Mouse (Mus musculus): Measurements from ENCODE around the gene Lingo1. TPM values are rescaled to one million over a fixed set of nuclear protein-coding genes. Genes with fewer than 3 reads are reported as not detected.

Gene Lingo1
- polyA plus RNA-seq, 1 experiment from 2014 or later = 0.36 TPM

DNA sequence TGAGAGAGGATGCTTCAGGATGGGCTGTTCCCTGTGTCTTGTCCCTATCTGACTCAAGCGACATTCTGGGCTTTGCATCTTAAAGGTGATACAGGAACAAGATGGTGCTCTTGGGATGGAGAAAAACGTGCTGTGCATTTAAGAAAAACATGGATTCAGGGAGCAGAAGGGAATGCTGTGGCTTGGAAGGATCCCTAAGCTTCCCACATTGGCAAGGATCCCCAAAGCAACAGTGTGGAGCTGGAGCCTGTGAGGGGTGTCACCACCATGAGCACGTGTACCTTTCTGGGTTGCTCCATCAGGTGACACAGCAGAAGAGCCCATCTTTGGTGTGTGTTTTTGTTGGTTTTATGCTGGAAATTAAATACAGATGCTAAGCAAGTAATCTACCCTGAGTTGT lies 77.3 kb downstream of the Lingo1 start:
- no peak for ATAC-seq (ENCODE audit: low read depth)
- no peak overlapping the region for H3K9ac ChIP-seq

DNA sequence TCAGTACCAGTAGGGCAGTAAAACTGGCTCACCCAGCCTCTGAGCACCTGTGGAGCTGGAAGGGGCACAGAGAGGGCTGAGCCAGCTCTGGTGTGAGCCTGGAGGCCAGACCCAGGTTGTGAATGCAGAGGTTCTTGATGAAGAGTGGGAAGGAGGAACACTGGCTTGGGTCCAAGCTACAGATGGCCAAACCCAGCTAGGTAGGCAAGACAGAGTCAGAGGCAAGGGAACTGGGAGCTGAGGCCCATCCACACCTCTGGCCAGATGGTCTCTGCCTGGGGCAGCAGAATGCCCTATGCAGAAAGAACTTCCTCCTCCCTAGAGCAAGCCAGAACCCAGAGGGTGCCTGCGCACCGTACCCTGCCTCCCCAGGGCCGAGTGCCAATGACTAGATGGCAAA lies 79.7 kb downstream of the Lingo1 start:
- Histone ChIP-seq H3K27me3 (no peaks in the 10 kb centered on the region), H3K27ac (no peak overlapping the region), H3K36me3 (no peaks in the 10 kb centered on the region), H3K4me1 (replicated peaks) (no peaks in the 10 kb centered on the region), H3K4me3 (replicated peaks) (no peak overlapping the region), H3K4me2 (no peak overlapping the region), H3K9ac (no peak overlapping the region), H3K9me3 (replicated peaks) (no peaks in the 10 kb centered on the region)
- ATAC-seq (ENCODE audit: low read depth) = no peak
- WGBS (ENCODE audit: insufficient replicate concordance) = 83% methylated on average over 3 of the region's 3 CpGs
- no peak for DNase-seq

More for the DNA sequence above, 77.3 kb downstream of the Lingo1 start:
- H3K36me3 ChIP-seq = no peaks in the 10 kb centered on the region
- no peak overlapping the region for H3K4me3 ChIP-seq (replicated peaks)
- DNase-seq = no peak
- 47% methylated on average over 3 of the region's 3 CpGs for WGBS (ENCODE audit: insufficient replicate concordance)
- no peaks in the 10 kb centered on the region for H3K27me3 ChIP-seq
- H3K9me3 ChIP-seq (replicated peaks) = no peaks in the 10 kb centered on the region
- H3K27ac ChIP-seq = no peak overlapping the region
- no peaks in the 10 kb centered on the region for H3K4me1 ChIP-seq (replicated peaks)
- no peak overlapping the region for H3K4me2 ChIP-seq

DNA sequence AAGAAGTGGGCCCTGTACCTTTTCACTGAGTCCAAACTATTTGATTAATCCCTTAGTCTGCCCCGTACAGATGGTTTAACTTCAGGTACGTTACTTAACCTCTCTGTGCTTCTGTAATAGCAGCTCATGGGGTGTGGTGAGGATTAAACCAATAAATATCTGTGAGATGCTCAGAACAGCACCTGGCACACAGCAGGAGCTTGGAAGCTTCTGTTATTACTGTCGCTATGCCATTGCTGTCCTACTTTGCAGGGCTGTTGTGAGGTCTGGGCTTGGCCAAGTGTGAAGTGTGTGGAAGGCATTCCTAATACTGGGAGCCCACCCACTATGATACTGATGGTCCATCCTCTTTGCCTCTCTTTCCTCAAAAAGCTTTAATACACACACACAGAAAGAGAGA lies 80.2 kb downstream of the Lingo1 start:
- 60% methylated on average over 3 of the region's 3 CpGs for WGBS (ENCODE audit: insufficient replicate concordance)

DNA sequence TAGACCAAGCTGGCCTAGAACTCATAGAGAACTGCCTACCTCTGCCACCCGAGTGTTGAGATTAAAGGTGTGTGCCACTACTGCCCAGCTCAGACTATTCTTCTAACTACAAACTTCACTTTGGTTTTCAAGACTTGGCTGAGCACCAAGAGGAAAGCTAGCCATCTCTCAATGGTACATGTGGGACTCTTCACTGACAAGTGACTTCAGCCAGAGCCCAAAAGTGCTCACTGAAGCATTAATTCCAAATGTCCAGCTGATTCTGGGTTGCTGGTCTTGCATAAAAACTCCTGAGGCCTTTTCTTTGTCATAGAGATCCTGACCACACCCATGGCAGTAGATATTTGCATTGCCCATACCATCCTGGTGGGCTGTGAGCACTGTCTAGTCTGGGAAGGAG lies 81.9 kb downstream of the Lingo1 start:
- Histone ChIP-seq H3K27ac (no peak overlapping the region), H3K4me2 (no peak overlapping the region), H3K9me3 (replicated peaks) (no peaks in the 10 kb centered on the region), H3K9ac (no peak overlapping the region), H3K36me3 (no peaks in the 10 kb centered on the region), H3K4me3 (replicated peaks) (no peak overlapping the region), H3K4me1 (replicated peaks) (no peaks in the 10 kb centered on the region), H3K27me3 (no peaks in the 10 kb centered on the region)
- 28% methylated on average over 1 of the region's 1 CpGs for WGBS (ENCODE audit: insufficient replicate concordance)
- ATAC-seq (ENCODE audit: low read depth) = no peak
- no peak for DNase-seq

More for the DNA sequence above, 80.2 kb downstream of the Lingo1 start:
- ATAC-seq (ENCODE audit: low read depth) (no peak), DNase-seq (no peak)
- no peak overlapping the region for H3K27ac ChIP-seq
- no peak overlapping the region for H3K4me2 ChIP-seq
- no peaks in the 10 kb centered on the region for H3K27me3 ChIP-seq
- no peaks in the 10 kb centered on the region for H3K4me1 ChIP-seq (replicated peaks)
- no peaks in the 10 kb centered on the region for H3K36me3 ChIP-seq
- no peaks in the 10 kb centered on the region for H3K9me3 ChIP-seq (replicated peaks)
- H3K9ac ChIP-seq = no peak overlapping the region
- H3K4me3 ChIP-seq (replicated peaks) = no peak overlapping the region

DNA sequence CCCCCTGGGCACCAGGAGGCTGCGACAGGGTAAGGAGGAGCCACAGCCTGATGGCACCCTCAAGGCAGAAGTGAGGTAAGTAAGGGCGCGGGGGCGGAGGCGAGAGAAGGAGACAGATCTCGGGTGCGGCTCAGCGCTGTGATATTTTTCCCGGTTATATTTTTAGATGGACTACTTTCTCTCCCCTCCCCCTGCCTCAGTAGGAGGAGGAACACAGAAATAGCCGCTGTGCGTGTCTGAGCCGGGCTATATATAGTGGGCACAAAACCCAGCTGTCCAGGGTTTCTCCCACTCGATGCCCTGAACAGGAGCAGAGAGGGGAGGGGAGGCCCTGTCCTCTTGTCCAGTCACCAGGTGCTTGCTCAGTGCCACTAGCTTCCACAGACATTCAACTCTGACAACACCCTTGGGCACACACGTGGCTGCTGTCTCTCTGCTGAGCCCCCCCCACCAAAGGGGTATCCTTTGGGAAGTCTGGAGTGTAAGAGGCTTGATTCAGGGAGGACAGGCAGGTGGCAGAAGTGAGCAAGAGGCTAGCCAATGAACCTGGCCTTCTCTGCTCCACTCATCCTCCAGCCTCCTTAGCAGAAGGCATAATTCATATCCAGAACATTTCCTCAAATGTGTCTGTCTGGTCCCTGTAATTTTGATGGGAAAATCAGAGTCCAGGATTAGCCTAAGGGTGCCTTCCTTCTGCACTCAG lies 83.5 kb downstream of the Lingo1 start:
- no peak overlapping the region for H3K27ac ChIP-seq

DNA sequence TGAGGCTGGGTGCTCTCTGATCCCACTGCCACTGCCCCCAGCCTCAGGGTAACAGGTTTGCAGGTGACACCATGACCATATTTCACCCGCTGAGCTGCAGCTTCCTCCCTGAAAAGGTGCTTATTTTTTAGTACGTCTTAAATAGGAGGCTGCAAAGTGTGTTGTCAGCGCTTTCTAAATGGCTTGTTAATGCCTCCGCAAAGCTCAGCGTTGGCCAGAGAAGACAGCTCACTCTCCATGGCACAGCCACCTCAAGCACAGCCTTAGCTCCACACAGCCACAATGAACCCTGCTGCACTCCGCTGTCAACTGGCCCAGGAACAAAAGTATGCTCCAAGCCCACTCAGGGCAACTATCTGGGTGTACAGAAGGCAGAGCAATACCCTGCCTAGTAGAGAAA lies 85.3 kb downstream of the Lingo1 start:
- no peaks in the 10 kb centered on the region for H3K27me3 ChIP-seq
- no peaks in the 10 kb centered on the region for H3K9me3 ChIP-seq (replicated peaks)
- DNase-seq (no peak), ATAC-seq (ENCODE audit: low read depth) (no peak)
- no peak overlapping the region for H3K9ac ChIP-seq
- H3K4me1 ChIP-seq (replicated peaks) = no peaks in the 10 kb centered on the region
- 67% methylated on average over 6 of the region's 6 CpGs for WGBS (ENCODE audit: insufficient replicate concordance)
- no peak overlapping the region for H3K4me3 ChIP-seq (replicated peaks)
- H3K27ac ChIP-seq = no peak overlapping the region
- H3K36me3 ChIP-seq = no peaks in the 10 kb centered on the region
- no peak overlapping the region for H3K4me2 ChIP-seq

More for the DNA sequence above, 83.5 kb downstream of the Lingo1 start:
- Histone ChIP-seq H3K9ac (no peak overlapping the region), H3K4me3 (replicated peaks) (no peak overlapping the region), H3K4me2 (no peak overlapping the region), H3K4me1 (replicated peaks) (no peaks in the 10 kb centered on the region), H3K27me3 (no peaks in the 10 kb centered on the region), H3K9me3 (replicated peaks) (no peaks in the 10 kb centered on the region), H3K36me3 (no peaks in the 10 kb centered on the region)
- DNase-seq (no peak), ATAC-seq (ENCODE audit: low read depth) (no peak)
- 60% methylated on average over 10 of the region's 14 CpGs for WGBS (ENCODE audit: insufficient replicate concordance)

DNA sequence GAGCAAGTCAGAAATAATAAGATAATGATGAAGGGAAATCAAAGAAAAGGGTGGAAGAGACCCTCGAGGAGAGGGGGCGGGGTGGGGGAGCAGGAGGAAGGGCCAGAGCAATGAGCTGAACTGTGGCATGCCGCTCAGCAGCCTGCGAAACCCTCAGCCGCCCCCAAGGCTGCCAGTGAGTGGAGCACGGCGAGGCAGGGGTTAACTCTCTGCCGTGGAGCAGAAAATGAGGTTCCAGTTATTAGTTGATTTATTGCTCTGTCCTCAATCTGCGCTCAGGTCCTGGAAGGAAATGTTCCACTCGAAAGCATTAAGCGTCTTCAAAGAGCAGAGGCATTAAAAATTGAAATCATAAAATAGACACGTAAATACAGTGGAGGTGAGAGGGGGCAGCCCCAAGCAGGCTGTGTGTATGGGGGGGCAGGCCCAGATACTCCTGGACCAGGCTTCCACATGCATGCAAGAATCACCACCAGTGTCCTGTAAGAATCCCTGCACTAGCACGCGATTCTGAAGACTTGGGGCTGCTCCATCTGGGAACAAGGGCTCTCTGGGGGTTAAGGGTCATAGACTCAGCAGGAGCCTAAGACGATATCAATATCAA lies 89.7 kb downstream of the Lingo1 start:
- H3K4me1 ChIP-seq (replicated peaks) = no peaks in the 10 kb centered on the region
- no peaks in the 10 kb centered on the region for H3K36me3 ChIP-seq
- WGBS (ENCODE audit: insufficient replicate concordance) = 53% methylated on average over 15 of the region's 15 CpGs
- ATAC-seq (ENCODE audit: low read depth) (no peak), DNase-seq (no peak)
- H3K4me3 ChIP-seq (replicated peaks) = no peak overlapping the region
- H3K9me3 ChIP-seq (replicated peaks) = no peaks in the 10 kb centered on the region
- no peak overlapping the region for H3K9ac ChIP-seq
- no peak overlapping the region for H3K27ac ChIP-seq
- no peaks in the 10 kb centered on the region for H3K27me3 ChIP-seq
- no peak overlapping the region for H3K4me2 ChIP-seq

DNA sequence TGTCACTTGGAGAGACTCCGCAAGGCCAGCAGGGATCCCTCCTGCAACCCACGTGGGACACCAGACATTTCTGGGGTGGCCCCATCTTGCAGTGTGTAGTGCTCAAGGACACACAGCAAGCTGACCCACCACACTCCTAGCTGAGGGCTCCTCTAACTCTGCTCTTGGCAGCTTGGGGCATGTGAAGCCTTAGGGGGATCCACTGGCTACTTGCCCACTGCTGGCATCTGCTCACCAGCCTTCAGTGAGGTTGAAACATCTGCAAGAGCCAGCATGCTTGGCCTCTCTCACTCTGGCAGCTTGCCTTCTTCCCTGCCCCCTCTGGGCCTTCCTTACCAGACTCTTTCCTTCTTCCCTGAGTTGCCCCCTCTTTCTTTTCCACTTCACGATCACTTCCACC lies 94.9 kb downstream of the Lingo1 start:
- 60% methylated on average over 3 of the region's 3 CpGs for WGBS (ENCODE audit: insufficient replicate concordance)
- DNase-seq = no peak

DNA sequence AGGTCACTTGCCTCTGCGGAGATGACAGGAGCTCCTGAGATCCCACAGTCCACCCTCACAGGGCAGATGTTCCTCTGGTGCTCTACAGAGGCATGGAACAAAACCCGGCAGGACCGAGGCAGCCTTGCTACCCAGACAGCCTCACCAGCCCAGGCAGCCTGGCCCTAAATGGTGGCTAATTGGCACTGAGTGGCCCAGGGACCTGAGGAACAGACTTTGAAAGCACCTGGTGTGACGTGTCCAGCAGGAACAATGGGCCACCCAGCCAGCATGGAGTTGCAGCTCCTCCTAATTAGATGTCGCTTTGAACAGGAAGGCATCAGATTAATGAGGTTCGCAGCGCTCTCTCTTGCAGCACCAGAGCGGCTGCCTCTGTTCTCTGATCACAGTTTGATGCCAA lies 95.4 kb downstream of the Lingo1 start:
- ATAC-seq (ENCODE audit: low read depth) (no peak), DNase-seq (no peak)
- no peak overlapping the region for H3K4me2 ChIP-seq
- H3K4me1 ChIP-seq (replicated peaks) = no peaks in the 10 kb centered on the region
- H3K36me3 ChIP-seq = no peaks in the 10 kb centered on the region
- no peaks in the 10 kb centered on the region for H3K9me3 ChIP-seq (replicated peaks)
- 68% methylated on average over 8 of the region's 8 CpGs for WGBS (ENCODE audit: insufficient replicate concordance)
- H3K27ac ChIP-seq = no peak overlapping the region
- H3K27me3 ChIP-seq = no peaks in the 10 kb centered on the region
- H3K4me3 ChIP-seq (replicated peaks) = no peak overlapping the region
- H3K9ac ChIP-seq = no peak overlapping the region

More for the DNA sequence above, 94.9 kb downstream of the Lingo1 start:
- H3K36me3 ChIP-seq = no peaks in the 10 kb centered on the region
- H3K4me1 ChIP-seq (replicated peaks) = no peaks in the 10 kb centered on the region
- no peaks in the 10 kb centered on the region for H3K9me3 ChIP-seq (replicated peaks)
- no peak overlapping the region for H3K4me2 ChIP-seq
- no peak overlapping the region for H3K4me3 ChIP-seq (replicated peaks)
- no peak for ATAC-seq (ENCODE audit: low read depth)
- H3K27ac ChIP-seq = no peak overlapping the region
- H3K27me3 ChIP-seq = no peaks in the 10 kb centered on the region
- no peak overlapping the region for H3K9ac ChIP-seq

DNA sequence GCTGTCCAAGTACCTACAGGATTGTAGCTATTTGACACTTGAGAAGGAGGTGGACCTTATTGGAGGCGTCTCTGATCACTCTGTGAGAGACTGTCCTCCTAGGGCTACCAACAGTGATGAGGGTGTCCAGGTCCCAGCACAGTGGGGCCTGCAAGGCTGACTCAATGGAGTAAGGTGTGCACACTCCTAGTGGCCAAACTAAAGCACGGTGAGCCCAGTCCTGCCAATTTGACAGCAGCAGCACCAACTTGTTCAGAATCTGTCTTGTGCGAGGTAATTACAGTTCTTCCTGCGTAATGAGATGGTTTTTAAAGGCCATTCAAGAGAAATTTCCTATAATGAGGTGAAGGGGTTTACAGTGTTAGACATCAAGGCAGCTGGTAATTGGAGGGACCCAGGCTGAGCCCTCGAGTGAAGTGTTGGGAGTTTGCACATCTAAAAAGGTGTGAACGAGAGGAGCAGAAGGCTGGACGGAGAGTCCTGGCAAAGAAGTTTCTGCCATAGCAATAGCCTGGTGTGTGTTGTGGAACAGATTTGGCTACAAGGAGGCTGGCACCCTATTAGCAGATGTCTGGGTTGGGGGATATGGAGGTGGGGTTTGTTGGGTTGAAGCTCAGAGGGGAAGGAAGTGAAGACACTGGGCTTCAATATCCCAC lies 97.4 kb downstream of the Lingo1 start:
- WGBS (ENCODE audit: insufficient replicate concordance) = 54% methylated on average over 7 of the region's 7 CpGs
- DNase-seq = no peak
- Histone ChIP-seq H3K27ac (no peak overlapping the region), H3K36me3 (no peaks in the 10 kb centered on the region), H3K9me3 (replicated peaks) (no peaks in the 10 kb centered on the region), H3K9ac (no peak overlapping the region), H3K4me3 (replicated peaks) (no peak overlapping the region), H3K4me1 (replicated peaks) (no peaks in the 10 kb centered on the region), H3K27me3 (no peaks in the 10 kb centered on the region), H3K4me2 (no peak overlapping the region)
- ATAC-seq (ENCODE audit: low read depth) = no peak

DNA sequence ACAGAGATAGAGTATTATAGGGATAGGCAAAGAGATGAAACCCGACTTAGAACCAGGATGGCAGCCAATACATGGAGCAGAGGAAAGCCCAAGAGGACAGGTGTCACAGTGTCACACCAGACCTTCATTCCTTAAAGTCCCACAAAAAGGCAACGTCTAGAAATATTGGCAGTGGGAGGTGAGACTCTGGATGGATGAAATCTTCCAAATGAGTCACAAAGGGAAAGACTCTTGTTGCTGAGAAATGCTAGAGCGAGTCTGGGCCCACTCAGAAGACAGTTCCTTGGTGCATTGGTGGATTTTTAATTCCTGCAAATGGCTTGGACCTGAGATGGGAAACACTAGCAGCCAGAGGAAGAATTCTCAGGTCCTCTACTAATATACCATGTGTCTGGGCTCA lies 102.2 kb downstream of the Lingo1 start:
- no peak overlapping the region for H3K9ac ChIP-seq
- no peak for ATAC-seq (ENCODE audit: low read depth)
- no peaks in the 10 kb centered on the region for H3K4me1 ChIP-seq (replicated peaks)
- no peak overlapping the region for H3K4me2 ChIP-seq
- WGBS (ENCODE audit: insufficient replicate concordance) = 52% methylated on average over 3 of the region's 3 CpGs
- H3K4me3 ChIP-seq (replicated peaks) = no peak overlapping the region
- no peaks in the 10 kb centered on the region for H3K9me3 ChIP-seq (replicated peaks)
- no peak overlapping the region for H3K27ac ChIP-seq
- no peaks in the 10 kb centered on the region for H3K36me3 ChIP-seq
- no peaks in the 10 kb centered on the region for H3K27me3 ChIP-seq
- no peak for DNase-seq

DNA sequence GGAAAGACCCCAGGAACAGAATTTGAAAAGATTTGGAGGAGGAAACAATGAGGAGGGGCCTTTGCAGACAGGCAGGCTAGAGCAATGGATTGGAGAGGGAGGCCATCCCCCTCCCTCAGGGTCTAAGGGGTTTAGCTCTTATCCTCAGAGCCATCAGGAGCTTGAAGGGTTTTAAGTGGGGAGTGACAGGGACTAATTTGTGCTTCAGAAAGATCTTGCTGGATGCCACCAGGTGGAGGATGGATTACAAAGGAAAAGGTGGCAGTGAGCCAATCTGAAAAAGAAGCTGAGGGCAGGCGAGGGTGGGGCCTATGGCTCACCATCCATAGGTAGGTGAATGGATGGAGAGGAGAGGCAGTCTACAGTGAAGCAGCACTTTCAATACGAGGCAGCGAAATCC lies 105.0 kb downstream of the Lingo1 start:
- DNase-seq (no peak), ATAC-seq (ENCODE audit: low read depth) (no peak)
- Histone ChIP-seq H3K4me3 (replicated peaks) (no peak overlapping the region), H3K9ac (no peak overlapping the region), H3K27ac (no peak overlapping the region), H3K36me3 (no peaks in the 10 kb centered on the region), H3K4me1 (replicated peaks) (no peaks in the 10 kb centered on the region), H3K4me2 (no peak overlapping the region), H3K9me3 (replicated peaks) (no peaks in the 10 kb centered on the region), H3K27me3 (no peaks in the 10 kb centered on the region)
- 57% methylated on average over 3 of the region's 3 CpGs for WGBS (ENCODE audit: insufficient replicate concordance)

Measured in liver, embryonic 13.5 days (tissue).